Mouse (Mus musculus) kidney, postnatal 0 days (tissue): ENCODE measurements at regions not wholly inside any gene's neighbourhood (a gene's known extent, or its start where the extent isn't known, plus 50 kb on each side); places are given as distances from the start of the nearest gene placed in this dataset.
A peak's percentile ranks its signal among the peaks of the same experiment; 100 is the strongest.

Experiments
- ATAC-seq: fragments of 200-750 bp; cut with Nextera tagmentation; replicated peaks from 2 replicates; pipeline ENCODE4 v1.8.0; 2017; ENCODE audit warnings: low read depth, moderate number of reproducible peaks, moderate TSS enrichment, moderate library complexity; ENCODE audit not compliant: low FRiP score
- DNase-seq: peaks from one replicate; pipeline ENCODE4 v3.0.0-alpha.2; 2016; ENCODE audit warnings: low spot score
- H3K27ac ChIP-seq: fragments of 300-500 bp; sonication (generic); 2 replicates; pipeline ENCODE4 v1.5.1; 2014; ENCODE audit warnings: mild to moderate bottlenecking
- H3K27me3 ChIP-seq: fragments of 300-500 bp; sonication (generic); 2 replicates; pipeline ENCODE4 v1.6.1; 2014; ENCODE audit warnings: low read length, mixed read lengths; ENCODE audit not compliant: insufficient read depth
- H3K36me3 ChIP-seq: fragments of 300-500 bp; sonication (generic); 2 replicates; pipeline ENCODE4 v1.6.1; 2014; ENCODE audit warnings: low read length, mixed read lengths; ENCODE audit not compliant: insufficient read depth
- H3K4me1 ChIP-seq: fragments of 300-500 bp; sonication (generic); replicated peaks from 2 replicates; pipeline ENCODE4 v1.6.1; 2014; ENCODE audit warnings: antibody characterized with exemption, low read length, mixed read lengths; ENCODE audit not compliant: insufficient read depth
- H3K4me2 ChIP-seq: fragments of 300-500 bp; sonication (generic); 2 replicates; pipeline ENCODE4 v1.6.1; 2014; ENCODE audit warnings: mild to moderate bottlenecking, low read length, moderate library complexity, mixed read lengths
- H3K4me3 ChIP-seq: fragments of 300-500 bp; sonication (generic); replicated peaks from 2 replicates; pipeline ENCODE4 v1.5.1; 2014; ENCODE audit warnings: low read depth, low read length
- H3K9ac ChIP-seq: fragments of 300-500 bp; sonication (generic); 2 replicates; pipeline ENCODE4 v1.6.1; 2014; ENCODE audit warnings: low read depth, low read length
- H3K9me3 ChIP-seq: fragments of 300-500 bp; sonication (generic); replicated peaks from 2 replicates; pipeline ENCODE4 v1.6.1; 2016; ENCODE audit warnings: low read length, inconsistent platforms, mixed read lengths
- CTCF ChIP-seq: IDR thresholded peaks from 2 replicates; pipeline ENCODE4 v1.5.1; 2016; ENCODE audit warnings: antibody characterized with exemption, low read depth, mild to moderate bottlenecking, moderate library complexity
- WGBS: fragments of 180-500 bp; shearing (Covaris S2); extraction: QIAGEN DNeasy Blood & Tissue Kit; methylation state at CpG from one replicate; pipeline ENCODE4 v1.1.7; 2014; 5-methylcytosine and 5-hydroxymethylcytosine counted together

- H3K9ac ChIP-seq, result no peak overlapping the region
Observed at GRCm38 (mm10) chr16:95647854-95648253, 54.0 kb upstream of the Ets2 start.

GRCm38 (mm10) chr16:95642784-95643590 is 56.6 kb upstream of the Erg start:
- TF ChIP-seq CTCF, result no peak
- WGBS, result 63% methylated on average over 15 of the region's 15 CpGs
- DNase-seq, result no peak

More at GRCm38 (mm10) chr16:95647854-95648253, 54.0 kb upstream of the Ets2 start:
- 12% methylated on average over 13 of the region's 13 CpGs for WGBS
- Histone ChIP-seq H3K9me3 (no peaks in the 10 kb centered on the region), H3K4me3 (no peak overlapping the region), H3K4me2 (no peak overlapping the region), H3K27ac (no peak overlapping the region), H3K36me3 (no peaks in the 10 kb centered on the region), H3K4me1 (no peaks in the 10 kb centered on the region), H3K27me3 (no peaks in the 10 kb centered on the region)
- DNase-seq (peak; percentile 79), ATAC-seq (peak; percentile 67)
- TF ChIP-seq CTCF, result peak; percentile 94

GRCm38 (mm10) chr16:95640670-95641069 is 54.3 kb upstream of the Erg start:
- H3K36me3 ChIP-seq, result no peaks in the 10 kb centered on the region

More at GRCm38 (mm10) chr16:95642784-95643590, 56.6 kb upstream of the Erg start:
- no peaks in the 10 kb centered on the region for H3K27me3 ChIP-seq
- H3K4me2 ChIP-seq, result no peak overlapping the region
- no peaks in the 10 kb centered on the region for H3K36me3 ChIP-seq
- H3K9ac ChIP-seq, result no peak overlapping the region
- no peak for ATAC-seq
- no peak overlapping the region for H3K4me3 ChIP-seq
- H3K27ac ChIP-seq, result no peak overlapping the region
- H3K9me3 ChIP-seq, result no peaks in the 10 kb centered on the region
- no peaks in the 10 kb centered on the region for H3K4me1 ChIP-seq

GRCm38 (mm10) chr16:95639677-95640076 is 53.3 kb upstream of the Erg start:
- Histone ChIP-seq H3K4me3 (no peak overlapping the region), H3K27me3 (no peaks in the 10 kb centered on the region), H3K9ac (no peak overlapping the region), H3K4me1 (no peaks in the 10 kb centered on the region), H3K4me2 (no peak overlapping the region), H3K27ac (no peak overlapping the region), H3K9me3 (no peaks in the 10 kb centered on the region), H3K36me3 (no peaks in the 10 kb centered on the region)
- TF ChIP-seq CTCF, result peak; percentile 35; the same call in 1 of the 2 replicates
- WGBS, result 91% methylated on average over 3 of the region's 3 CpGs
- DNase-seq (no peak), ATAC-seq (no peak)

More at GRCm38 (mm10) chr16:95640670-95641069, 54.3 kb upstream of the Erg start:
- ATAC-seq (no peak), DNase-seq (no peak)
- Histone ChIP-seq H3K4me2 (no peak overlapping the region), H3K4me3 (no peak overlapping the region), H3K27ac (no peak overlapping the region), H3K9me3 (no peaks in the 10 kb centered on the region), H3K27me3 (no peaks in the 10 kb centered on the region), H3K4me1 (no peaks in the 10 kb centered on the region), H3K9ac (no peak overlapping the region)
- no peak for TF ChIP-seq CTCF
- 84% methylated on average over 3 of the region's 3 CpGs for WGBS

- no peak for TF ChIP-seq CTCF
- no peak overlapping the region for H3K4me2 ChIP-seq
- WGBS, result 40% methylated on average over 7 of the region's 7 CpGs
- no peaks in the 10 kb centered on the region for H3K9me3 ChIP-seq
- no peaks in the 10 kb centered on the region for H3K4me1 ChIP-seq
- no peak overlapping the region for H3K4me3 ChIP-seq
- DNase-seq, result no peak
- ATAC-seq, result no peak
- H3K27ac ChIP-seq, result no peak overlapping the region
- no peaks in the 10 kb centered on the region for H3K36me3 ChIP-seq
- no peaks in the 10 kb centered on the region for H3K27me3 ChIP-seq
- no peak overlapping the region for H3K9ac ChIP-seq
Observed at GRCm38 (mm10) chr16:95637850-95638249, 51.5 kb upstream of the Erg start.

- no peak overlapping the region for H3K4me3 ChIP-seq
- ATAC-seq, result no peak
- no peaks in the 10 kb centered on the region for H3K27me3 ChIP-seq
- 64% methylated on average over 7 of the region's 7 CpGs for WGBS
- no peaks in the 10 kb centered on the region for H3K4me1 ChIP-seq
- H3K4me2 ChIP-seq, result no peak overlapping the region
- no peak for TF ChIP-seq CTCF
- no peaks in the 10 kb centered on the region for H3K36me3 ChIP-seq
- DNase-seq, result no peak
- H3K9me3 ChIP-seq, result no peaks in the 10 kb centered on the region
- no peak overlapping the region for H3K27ac ChIP-seq
- no peak overlapping the region for H3K9ac ChIP-seq
Observed at GRCm38 (mm10) chr16:95636615-95637014, 50.2 kb upstream of the Erg start.
